Mouse (Mus musculus) limb, embryonic 14.5 days (tissue): Measurements from ENCODE around the gene Vtn. TPM values are rescaled to one million over a fixed set of nuclear protein-coding genes. Genes with fewer than 3 reads are reported as not detected.

Experiments
- ATAC-seq: fragments of 200-750 bp; cut with Nextera tagmentation; 2 replicates; pipeline ENCODE4 v1.8.0; 2017; ENCODE audit warnings: low read depth, moderate number of reproducible peaks, moderate TSS enrichment; ENCODE audit not compliant: low FRiP score
- DNase-seq: peaks from one replicate; pipeline ENCODE4 v3.0.0-alpha.2; 2015; ENCODE audit warnings: low spot score
- H3K27ac ChIP-seq: fragments of 300-500 bp; sonication (generic); replicated peaks from 2 replicates; pipeline ENCODE4 v1.5.1; 2014; ENCODE audit warnings: low read depth, mild to moderate bottlenecking, low read length, moderate library complexity, mixed read lengths
- H3K27me3 ChIP-seq: fragments of 300-500 bp; sonication (generic); 2 replicates; pipeline ENCODE4 v1.6.1; 2014; ENCODE audit warnings: low read length, mixed read lengths; ENCODE audit not compliant: control insufficient read depth, insufficient read depth
- H3K36me3 ChIP-seq: fragments of 300-500 bp; sonication (generic); 2 replicates; pipeline ENCODE4 v1.6.1; 2014; ENCODE audit warnings: mild to moderate bottlenecking, low read length, moderate library complexity, mixed read lengths; ENCODE audit not compliant: control insufficient read depth, insufficient read depth
- H3K4me1 ChIP-seq: fragments of 300-500 bp; sonication (generic); 2 replicates; pipeline ENCODE4 v1.6.1; 2014; ENCODE audit warnings: antibody characterized with exemption, low read length, mixed read lengths; ENCODE audit not compliant: control insufficient read depth, insufficient read depth
- H3K4me2 ChIP-seq: fragments of 300-500 bp; sonication (generic); replicated peaks from 2 replicates; pipeline ENCODE4 v1.6.1; 2014; ENCODE audit warnings: low read depth, mild to moderate bottlenecking, low read length, moderate library complexity; ENCODE audit not compliant: severe bottlenecking
- H3K4me3 ChIP-seq: fragments of 300-500 bp; sonication (generic); replicated peaks from 2 replicates; pipeline ENCODE4 v1.5.1; 2014; ENCODE audit warnings: low read length
- H3K9ac ChIP-seq: fragments of 300-500 bp; sonication (generic); 2 replicates; pipeline ENCODE4 v1.6.1; 2014; ENCODE audit warnings: mild to moderate bottlenecking, low read depth, low read length, moderate library complexity; ENCODE audit not compliant: severe bottlenecking
- H3K9me3 ChIP-seq: fragments of 300-500 bp; sonication (generic); 2 replicates; pipeline ENCODE4 v1.6.1; 2016; ENCODE audit warnings: low read length; ENCODE audit not compliant: control insufficient read depth
- POLR2A ChIP-seq: fragments of 200-500 bp; IDR thresholded peaks from 2 replicates; pipeline ENCODE4 v1.8.0; 2012; ENCODE audit warnings: inconsistent platforms, mild to moderate bottlenecking, moderate library complexity, borderline replicate concordance; ENCODE audit not compliant: insufficient read depth, insufficient read length; ENCODE audit errors: extremely low read depth
- WGBS: fragments of 180-500 bp; shearing (Covaris S2); extraction: QIAGEN DNeasy Blood & Tissue Kit; methylation state at CpG from one replicate; pipeline ENCODE4 v1.1.7; 2014; 5-methylcytosine and 5-hydroxymethylcytosine counted together
- polyA plus RNA-seq, 2 experiments: library from polyadenylated mRNA; depleted of rRNA in 1 of 2; stranded (reverse) in 1 of 2; unstranded in 1 of 2; fragments of >200 nt; fragmentation: Nextera tagmentation in 1 of 2; extraction: Ambion mirVana in 1 of 2; gene quantifications; 2 replicates each; pipeline versions ENCODE4 v1.2.1 to v1.2.3; 2012 to 2014

The Vtn gene
- polyA plus RNA-seq (2012; rRNA removed) (1.3 and 1.5 TPM in 2 replicates), polyA plus RNA-seq (2014; fragmentation: Nextera tagmentation; extraction: Ambion mirVana) (0.41 and 0.43 TPM in 2 replicates)

- Histone ChIP-seq H3K27me3 (peaks cover 10% of the 10 kb centered on the region), H3K9ac (peak within 1 kb of the TSS; percentile 36; the same call in 1 of the 2 replicates), H3K27ac (no peak within 1 kb of the TSS), H3K9me3 (no peaks in the 10 kb centered on the region), H3K4me3 (peak within 1 kb of the TSS; percentile 47), H3K36me3 (no peaks in the 10 kb centered on the region), H3K4me1 (peaks cover 12% of the 10 kb centered on the region; the same call in 1 of the 2 replicates), H3K4me2 (peak within 1 kb of the TSS; percentile 97)
- ATAC-seq = no peak
- DNase-seq = no peak
- no peak for TF ChIP-seq POLR2A
- WGBS = 60% methylated on average over 7 of the region's 7 CpGs
Observed at GRCm38 (mm10) chr11:78499004-78499403, at the start of gene Vtn. Gene Vtn (plus strand): TSS chr11:78499091.

DNA sequence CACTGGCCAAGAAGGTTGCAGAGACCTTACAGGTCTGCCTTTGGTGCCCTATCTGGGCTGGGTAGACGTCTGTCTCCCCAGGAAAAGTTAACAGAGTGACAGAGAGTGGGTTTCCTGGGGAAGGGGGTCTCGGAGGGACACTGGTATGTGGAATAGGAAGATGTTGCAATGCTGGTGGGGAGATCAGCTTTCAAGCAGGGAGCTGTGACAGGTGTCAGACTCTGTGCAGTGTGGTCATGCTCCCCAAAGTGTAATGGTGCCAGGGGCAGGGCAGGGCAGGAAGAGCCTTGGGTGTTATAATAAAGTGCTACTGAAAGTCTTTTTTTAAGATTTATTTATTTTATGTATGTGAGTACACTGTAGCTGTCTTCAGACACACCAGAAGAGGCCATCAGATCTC is 48.6 kb upstream of the Vtn start:
- Histone ChIP-seq H3K4me2 (no peak overlapping the region), H3K9me3 (no peaks in the 10 kb centered on the region), H3K36me3 (no peaks in the 10 kb centered on the region), H3K27me3 (no peaks in the 10 kb centered on the region), H3K9ac (no peak overlapping the region), H3K27ac (no peak overlapping the region), H3K4me1 (no peaks in the 10 kb centered on the region), H3K4me3 (no peak overlapping the region)
- 40% methylated on average over 2 of the region's 2 CpGs for WGBS
- no peak for TF ChIP-seq POLR2A
- DNase-seq = no peak
- ATAC-seq = no peak

DNA sequence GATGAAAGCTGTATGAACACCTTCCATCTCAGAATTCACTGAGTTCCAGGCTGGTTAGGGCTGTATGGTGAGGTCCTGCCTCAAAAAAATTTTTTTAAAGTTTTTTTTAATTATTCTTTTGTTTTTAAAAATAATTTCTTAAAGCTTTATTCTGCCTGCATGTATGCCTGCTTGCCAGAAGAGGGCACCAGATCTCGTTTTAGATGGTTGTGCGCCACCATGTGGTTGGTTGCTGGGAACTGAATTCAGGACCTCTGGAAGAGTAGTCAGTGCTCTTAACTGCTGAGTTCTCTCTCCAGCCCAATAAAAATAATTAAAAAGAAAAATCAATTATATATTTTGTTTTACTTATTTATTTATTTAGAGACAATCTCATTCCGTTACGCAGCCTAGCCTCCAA is 45.2 kb upstream of the Vtn start:
- Histone ChIP-seq H3K27ac (no peak overlapping the region), H3K4me1 (no peaks in the 10 kb centered on the region), H3K4me2 (no peak overlapping the region), H3K9ac (no peak overlapping the region), H3K27me3 (no peaks in the 10 kb centered on the region), H3K9me3 (no peaks in the 10 kb centered on the region), H3K4me3 (no peak overlapping the region), H3K36me3 (no peaks in the 10 kb centered on the region)
- ATAC-seq (no peak), DNase-seq (no peak)
- WGBS = 19% methylated on average over 4 of the region's 4 CpGs
- TF ChIP-seq POLR2A = no peak

DNA sequence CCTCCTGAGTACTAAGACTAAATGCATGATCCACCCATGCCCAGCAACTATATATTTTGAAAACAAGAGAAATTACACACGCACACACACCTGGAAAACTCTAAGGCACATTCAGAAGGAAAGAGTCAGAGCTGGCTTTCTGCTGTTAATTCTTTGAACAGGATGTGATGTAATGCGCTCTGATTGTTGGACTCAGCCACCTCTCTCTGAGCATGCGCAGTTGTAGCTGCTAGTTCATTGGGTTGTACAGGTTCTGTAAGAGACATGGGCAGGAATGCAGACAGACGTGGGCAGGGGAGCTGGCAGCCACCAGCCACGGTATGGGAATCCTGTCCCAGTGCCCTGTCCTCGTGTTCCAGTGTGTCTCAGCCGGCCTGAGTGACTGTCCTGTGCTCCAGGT is 44.6 kb upstream of the Vtn start:
- no peaks in the 10 kb centered on the region for H3K27me3 ChIP-seq
- ATAC-seq (no peak), DNase-seq (no peak)
- no peak overlapping the region for H3K9ac ChIP-seq
- H3K4me2 ChIP-seq = no peak overlapping the region
- no peak for TF ChIP-seq POLR2A
- H3K4me1 ChIP-seq = no peaks in the 10 kb centered on the region
- no peaks in the 10 kb centered on the region for H3K9me3 ChIP-seq
- H3K27ac ChIP-seq = no peak overlapping the region
- no peaks in the 10 kb centered on the region for H3K36me3 ChIP-seq
- 84% methylated on average over 7 of the region's 7 CpGs for WGBS
- no peak overlapping the region for H3K4me3 ChIP-seq

- DNase-seq = no peak
Observed at GRCm38 (mm10) chr11:78455308-78455707, 43.6 kb upstream of the Vtn start.

DNA sequence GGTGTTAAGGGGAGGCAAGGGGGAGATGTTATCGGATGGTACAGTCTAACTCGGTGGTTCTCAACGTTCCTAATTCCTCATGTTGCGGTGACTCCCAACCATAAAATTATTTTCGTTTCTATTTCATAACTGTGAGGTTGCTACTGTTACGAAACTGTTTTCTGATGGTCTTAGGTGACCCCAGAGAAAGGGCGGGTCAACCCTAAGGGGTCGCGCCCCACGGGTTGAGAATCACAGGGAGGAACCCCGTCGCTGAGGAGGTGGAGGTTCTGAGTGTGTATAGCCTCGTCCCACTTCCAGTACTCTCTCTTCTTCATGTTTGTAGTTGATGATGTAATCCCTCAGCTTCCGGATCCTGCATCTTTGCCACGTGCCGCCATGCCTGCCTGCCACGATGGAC is 40.2 kb upstream of the Vtn start:
- Histone ChIP-seq H3K27me3 (no peaks in the 10 kb centered on the region), H3K36me3 (no peaks in the 10 kb centered on the region), H3K9me3 (no peaks in the 10 kb centered on the region), H3K4me1 (no peaks in the 10 kb centered on the region), H3K27ac (no peak overlapping the region), H3K4me2 (no peak overlapping the region), H3K9ac (no peak overlapping the region), H3K4me3 (no peak overlapping the region)
- TF ChIP-seq POLR2A = no peak
- DNase-seq (no peak), ATAC-seq (no peak)
- 83% methylated on average over 17 of the region's 17 CpGs for WGBS

More at GRCm38 (mm10) chr11:78455308-78455707, 43.6 kb upstream of the Vtn start:
- no peak for ATAC-seq
- no peaks in the 10 kb centered on the region for H3K9me3 ChIP-seq
- no peaks in the 10 kb centered on the region for H3K27me3 ChIP-seq
- no peak overlapping the region for H3K9ac ChIP-seq
- H3K4me1 ChIP-seq = no peaks in the 10 kb centered on the region
- H3K27ac ChIP-seq = no peak overlapping the region
- WGBS = 32% methylated on average over 5 of the region's 5 CpGs
- no peak overlapping the region for H3K4me3 ChIP-seq
- H3K4me2 ChIP-seq = no peak overlapping the region
- TF ChIP-seq POLR2A = no peak
- H3K36me3 ChIP-seq = no peaks in the 10 kb centered on the region
